Mouse (Mus musculus): ENCODE results near the gene Olfr402. TPM values are rescaled to one million over a fixed set of nuclear protein-coding genes. Genes with fewer than 3 reads are reported as not detected.

Olfr402 gene
- polyA plus RNA-seq (2015; fragmentation: Illumina TruSeq; extraction: RNeasy Lipid Tissue Mini Kit (QIAGEN cat#74804); ENCODE audit: insufficient read depth, low read depth, low replicate concordance), result not detected

DNA sequence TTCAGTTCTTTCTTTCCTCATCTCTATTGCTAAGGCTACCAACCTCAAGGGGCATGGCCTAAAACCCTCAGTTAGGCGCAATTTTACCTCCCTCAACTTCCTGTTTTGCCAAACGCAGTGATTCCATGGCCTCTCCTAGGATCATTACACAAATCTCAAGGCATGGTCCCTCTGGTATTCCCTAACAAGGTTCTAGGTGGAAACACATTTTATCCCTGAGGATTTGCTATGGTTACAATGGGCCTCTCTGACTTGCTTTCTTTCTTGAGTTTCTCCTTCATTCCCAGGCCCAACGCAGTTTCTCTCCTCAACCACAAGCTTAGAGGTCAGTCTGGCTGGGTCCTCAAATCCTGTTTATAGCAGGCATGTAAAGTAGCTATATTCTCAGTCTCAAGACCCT lies at the start of gene Olfr402:
Olfr402 (plus strand) TSS at position 301 of the 400 bp plus-strand sequence.

DNA sequence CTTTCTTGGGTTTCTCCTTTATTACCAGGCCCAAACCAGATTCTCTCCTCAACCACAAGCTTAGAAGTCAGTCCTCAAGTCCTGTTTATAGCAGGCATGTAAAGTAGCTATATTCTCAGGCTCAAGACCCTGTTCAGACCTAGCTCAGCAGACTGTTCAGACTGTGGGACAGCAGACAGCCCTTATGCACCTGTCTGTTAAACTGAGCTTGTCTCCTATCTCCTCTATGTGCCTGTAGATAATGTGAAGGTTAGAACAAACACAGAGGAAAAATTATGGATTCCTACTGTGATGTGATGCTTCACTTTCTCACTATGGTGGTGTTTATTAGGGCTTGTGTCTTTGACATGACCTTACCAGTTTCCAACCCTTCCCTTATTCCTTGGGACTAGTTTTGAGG lies 39.9 kb upstream of the Olfr402 start, which contains the start of gene Olfr401:
Olfr401 (plus strand) TSS at position 301 of the 400 bp plus-strand sequence.

DNA sequence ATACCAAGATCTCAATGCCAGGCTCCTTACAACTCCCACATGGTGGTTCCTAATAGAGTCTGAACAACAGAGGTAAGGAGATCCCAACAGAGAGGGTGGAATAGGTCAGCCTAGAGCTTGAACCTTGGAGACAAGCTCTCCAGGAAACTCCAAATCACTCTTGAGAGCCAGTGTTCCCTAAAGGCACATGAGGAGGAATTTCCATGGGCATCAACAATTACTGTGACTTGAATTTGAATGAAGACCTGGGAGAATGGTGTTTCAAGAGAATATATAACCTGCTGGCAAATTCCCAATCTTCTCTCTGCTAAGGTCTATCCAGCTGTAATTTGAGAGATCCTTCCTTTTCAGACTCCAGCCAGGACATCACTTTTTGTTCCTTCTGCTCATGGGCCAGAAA lies 32.6 kb downstream of the Olfr402 start, which contains the start of gene Olfr403:
Olfr403 (plus strand) TSS at position 301 of the 400 bp plus-strand sequence.

Other genes with a start within 250 kb of the Olfr402 start
- not detected for gene Olfr395, start 244.2 kb upstream of the Olfr402 start, polyA plus RNA-seq (2015; fragmentation: Illumina TruSeq; extraction: RNeasy Lipid Tissue Mini Kit (QIAGEN cat#74804); ENCODE audit: insufficient read depth, low read depth, low replicate concordance)
- gene Olfr23, start 216.9 kb upstream of the Olfr402 start, polyA plus RNA-seq (2015; fragmentation: Illumina TruSeq; extraction: RNeasy Lipid Tissue Mini Kit (QIAGEN cat#74804); ENCODE audit: insufficient read depth, low read depth, low replicate concordance), result not detected
- gene Olfr397, start 192.7 kb upstream of the Olfr402 start, polyA plus RNA-seq (2015; fragmentation: Illumina TruSeq; extraction: RNeasy Lipid Tissue Mini Kit (QIAGEN cat#74804); ENCODE audit: insufficient read depth, low read depth, low replicate concordance), result not detected
- gene Olfr398, start 163.1 kb upstream of the Olfr402 start, polyA plus RNA-seq (2015; fragmentation: Illumina TruSeq; extraction: RNeasy Lipid Tissue Mini Kit (QIAGEN cat#74804); ENCODE audit: insufficient read depth, low read depth, low replicate concordance), result not detected
- not detected for gene Olfr139, start 97.0 kb upstream of the Olfr402 start, polyA plus RNA-seq (2015; fragmentation: Illumina TruSeq; extraction: RNeasy Lipid Tissue Mini Kit (QIAGEN cat#74804); ENCODE audit: insufficient read depth, low read depth, low replicate concordance)
- gene Olfr399, start 96.9 kb upstream of the Olfr402 start, polyA plus RNA-seq (2015; fragmentation: Illumina TruSeq; extraction: RNeasy Lipid Tissue Mini Kit (QIAGEN cat#74804); ENCODE audit: insufficient read depth, low read depth, low replicate concordance), result not detected
- not detected for gene Zfp616, start 83.6 kb upstream of the Olfr402 start, polyA plus RNA-seq (2015; fragmentation: Illumina TruSeq; extraction: RNeasy Lipid Tissue Mini Kit (QIAGEN cat#74804); ENCODE audit: insufficient read depth, low read depth, low replicate concordance)
- gene Olfr401, start 39.8 kb upstream of the Olfr402 start, polyA plus RNA-seq (2015; fragmentation: Illumina TruSeq; extraction: RNeasy Lipid Tissue Mini Kit (QIAGEN cat#74804); ENCODE audit: insufficient read depth, low read depth, low replicate concordance), result not detected
- gene Olfr403, start 32.7 kb downstream of the Olfr402 start, polyA plus RNA-seq (2015; fragmentation: Illumina TruSeq; extraction: RNeasy Lipid Tissue Mini Kit (QIAGEN cat#74804); ENCODE audit: insufficient read depth, low read depth, low replicate concordance), result not detected
- gene Olfr43, start 57.9 kb downstream of the Olfr402 start, polyA plus RNA-seq (2015; fragmentation: Illumina TruSeq; extraction: RNeasy Lipid Tissue Mini Kit (QIAGEN cat#74804); ENCODE audit: insufficient read depth, low read depth, low replicate concordance), result not detected
- gene Olfr406, start 106.3 kb downstream of the Olfr402 start, polyA plus RNA-seq (2015; fragmentation: Illumina TruSeq; extraction: RNeasy Lipid Tissue Mini Kit (QIAGEN cat#74804); ENCODE audit: insufficient read depth, low read depth, low replicate concordance), result not detected
- gene Olfr59, start 130.2 kb downstream of the Olfr402 start, polyA plus RNA-seq (2015; fragmentation: Illumina TruSeq; extraction: RNeasy Lipid Tissue Mini Kit (QIAGEN cat#74804); ENCODE audit: insufficient read depth, low read depth, low replicate concordance), result not detected
- not detected for gene Olfr410, start 184.5 kb downstream of the Olfr402 start, polyA plus RNA-seq (2015; fragmentation: Illumina TruSeq; extraction: RNeasy Lipid Tissue Mini Kit (QIAGEN cat#74804); ENCODE audit: insufficient read depth, low read depth, low replicate concordance)
- not detected for gene Olfr411, start 199.1 kb downstream of the Olfr402 start, polyA plus RNA-seq (2015; fragmentation: Illumina TruSeq; extraction: RNeasy Lipid Tissue Mini Kit (QIAGEN cat#74804); ENCODE audit: insufficient read depth, low read depth, low replicate concordance)
- not detected for gene Olfr412, start 208.5 kb downstream of the Olfr402 start, polyA plus RNA-seq (2015; fragmentation: Illumina TruSeq; extraction: RNeasy Lipid Tissue Mini Kit (QIAGEN cat#74804); ENCODE audit: insufficient read depth, low read depth, low replicate concordance)